Mouse (Mus musculus) right cerebral cortex, adult 18-20 months (tissue): ENCODE data around the gene Mtmr4.
A peak's percentile ranks its signal among the peaks of the same experiment; 100 is the strongest.

Experiments
- DNase-seq: peaks from one replicate; pipeline ENCODE4 v3.0.0; 2022; ENCODE audit warnings: mixed read lengths

The Mtmr4 gene

DNA sequence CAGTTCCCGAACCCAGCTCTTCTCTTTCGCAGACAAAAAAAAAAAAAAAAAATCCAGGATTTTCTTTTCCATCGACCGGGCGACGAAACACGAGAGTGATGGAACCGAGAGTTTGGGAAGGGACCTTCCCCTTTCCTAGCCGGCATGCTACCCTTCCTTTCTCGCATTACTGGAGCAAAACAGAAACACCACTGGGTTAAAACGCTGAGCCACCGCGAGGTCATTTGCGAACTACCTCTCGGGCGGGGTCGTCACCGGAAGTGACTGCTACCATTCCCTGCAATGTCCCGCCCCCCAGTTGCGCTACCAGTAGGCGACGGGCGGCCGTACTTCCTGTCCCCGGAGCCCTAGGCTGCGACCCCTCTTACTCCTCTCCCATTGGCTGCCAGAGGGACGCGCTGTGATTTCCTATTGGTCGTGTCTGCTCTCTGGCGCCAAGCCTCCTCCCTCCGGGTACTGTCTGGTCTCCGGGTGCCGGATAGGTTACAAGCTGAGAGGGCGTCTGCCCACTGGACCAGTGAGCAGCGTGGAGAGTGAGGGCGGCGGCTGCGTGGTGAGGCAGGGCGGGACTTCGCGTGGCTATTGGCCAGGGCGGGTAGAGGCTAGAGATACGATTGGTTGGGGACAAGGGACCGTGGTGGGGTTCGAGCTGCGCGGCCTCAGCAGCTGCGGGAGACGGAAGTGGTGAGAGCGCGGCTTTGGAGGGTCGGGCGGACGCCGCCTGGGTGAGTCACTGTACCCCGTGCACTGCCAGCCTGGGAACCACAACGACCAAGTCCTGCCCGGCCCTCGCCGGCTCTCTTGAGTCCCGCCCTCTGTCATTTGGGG is at the start of gene Mtmr4:
TSS of gene Mtmr4 (plus strand) at position 637 of the 828 bp plus-strand sequence.
- peak; percentile 100 for DNase-seq

DNA sequence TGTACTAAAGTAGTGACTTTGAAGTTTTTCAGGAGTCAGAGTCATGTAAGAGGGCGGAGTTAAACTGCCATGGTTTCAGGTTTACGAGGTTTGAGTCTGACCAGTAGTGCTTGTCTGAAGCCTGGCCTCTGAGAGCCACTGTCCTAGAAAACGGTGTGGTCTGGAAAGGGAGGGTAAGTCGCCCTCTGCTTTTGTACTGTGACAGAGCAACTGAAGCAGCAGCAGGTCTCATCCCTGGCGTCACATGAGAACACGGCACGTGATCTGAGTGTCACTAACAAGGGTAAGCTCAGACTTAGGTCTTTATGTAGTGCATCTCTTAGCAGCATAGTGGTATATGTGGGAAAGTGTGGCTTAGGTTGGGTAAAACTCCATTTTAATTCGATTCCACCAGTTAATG is 49.7 kb upstream of the Mtmr4 start:
- DNase-seq, result no peak

DNA sequence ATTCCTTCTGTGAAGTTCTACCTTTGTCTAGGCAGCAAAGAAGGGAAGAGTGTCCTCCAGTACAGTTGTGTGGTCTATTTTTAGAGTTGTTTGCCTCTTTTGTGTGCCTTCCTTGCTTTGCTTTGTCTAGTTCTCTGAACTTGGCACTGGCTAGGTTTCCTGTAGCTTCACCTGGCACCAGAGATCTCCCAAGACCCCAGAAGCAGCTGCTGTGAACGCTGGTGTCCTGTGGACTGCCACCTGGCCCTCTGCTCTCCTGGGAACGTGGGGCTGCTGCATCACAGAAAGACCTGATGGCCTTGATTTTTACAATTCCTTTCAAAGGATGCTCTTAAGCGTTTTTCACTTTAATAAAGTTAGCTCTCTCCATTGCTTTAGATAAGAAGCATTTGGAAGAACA is 49.1 kb upstream of the Mtmr4 start:
- DNase-seq, result no peak

DNA sequence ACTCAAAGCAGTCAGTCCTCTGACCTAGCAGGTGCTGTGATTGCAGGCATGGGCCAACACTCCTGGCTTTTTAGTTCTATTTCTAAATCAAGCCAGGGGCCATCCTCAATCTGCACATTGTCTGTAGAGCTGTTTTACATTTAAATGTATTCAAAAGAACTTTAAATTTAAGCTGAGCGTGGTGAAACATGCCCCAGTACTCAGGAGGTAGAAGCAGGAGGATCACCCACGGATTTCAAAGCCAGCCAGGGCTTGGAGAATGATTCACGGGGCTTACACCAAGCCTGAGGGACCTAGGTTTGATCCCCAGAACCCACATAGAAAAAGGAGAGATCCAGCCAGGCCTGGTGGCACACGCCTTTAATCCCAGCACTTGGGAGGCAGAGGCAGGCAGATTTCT is 38.6 kb upstream of the Mtmr4 start:
- peak; percentile 33 for DNase-seq

DNA sequence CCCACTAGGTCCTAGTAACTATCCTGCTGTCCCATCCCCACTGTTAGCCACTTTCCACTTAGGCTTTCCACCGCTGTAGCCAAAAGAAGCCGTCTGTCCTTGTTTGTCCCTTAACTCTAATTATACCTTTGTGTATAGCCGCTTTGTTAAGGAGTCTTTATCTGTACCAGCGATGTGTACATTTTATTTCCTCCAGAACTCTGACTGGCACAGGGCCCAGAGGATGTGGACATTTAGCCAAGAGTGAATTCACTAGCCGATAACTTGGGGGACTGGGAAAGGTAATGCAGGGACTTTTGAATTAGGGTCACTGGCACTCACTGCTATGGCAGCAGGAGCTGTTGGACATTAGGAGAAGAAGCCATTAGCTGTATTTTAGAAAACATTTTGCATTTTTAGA is 37.6 kb upstream of the Mtmr4 start:
- DNase-seq, result no peak

DNA sequence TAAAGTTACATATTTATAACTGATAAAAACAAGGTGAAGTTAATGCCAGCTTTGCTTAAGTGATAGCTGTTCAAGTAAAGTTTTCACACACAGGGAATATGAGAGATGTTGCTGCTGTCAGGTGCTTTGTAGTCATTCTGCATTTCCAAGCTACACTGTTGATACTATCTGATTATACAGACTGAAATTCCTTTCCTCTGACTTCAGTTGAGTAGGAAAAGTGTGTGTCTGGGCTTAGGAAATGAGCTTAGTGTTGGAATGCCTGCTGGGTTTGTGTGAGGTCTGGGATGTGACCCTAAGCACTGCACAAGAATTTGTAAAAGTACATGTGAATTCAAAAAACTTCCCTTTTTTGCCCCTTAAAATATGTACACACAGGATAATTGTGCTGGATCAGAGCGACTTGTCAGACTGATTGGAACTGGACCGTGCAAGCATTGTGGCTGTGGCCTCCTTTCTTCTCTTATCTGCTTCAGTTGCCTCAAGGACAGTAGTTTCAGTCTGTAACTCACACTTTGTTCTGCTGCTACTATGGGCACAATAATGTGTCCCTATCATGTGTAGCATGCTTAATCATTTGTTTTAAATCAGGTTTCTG is 36.8 kb upstream of the Mtmr4 start:
- no peak for DNase-seq

DNA sequence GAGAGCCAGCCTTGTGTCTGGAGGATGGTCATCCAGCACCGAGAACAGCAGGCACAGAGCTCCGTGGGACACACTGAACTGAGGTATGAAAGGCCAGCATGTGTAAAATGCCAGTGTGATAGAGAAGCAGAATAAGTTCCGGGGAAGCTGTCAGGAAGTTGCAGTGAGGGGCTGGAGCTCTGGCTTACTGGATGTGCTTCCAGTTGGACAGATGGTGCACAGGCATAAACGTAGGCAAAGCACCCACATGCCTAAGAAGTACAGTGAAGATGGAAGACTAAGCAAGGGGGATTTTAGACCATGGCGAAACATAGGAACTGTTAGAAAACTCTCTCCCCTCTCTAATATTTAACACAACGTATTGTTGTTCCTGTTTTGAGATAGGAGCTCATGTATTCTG is 30.8 kb upstream of the Mtmr4 start:
- DNase-seq, result no peak

DNA sequence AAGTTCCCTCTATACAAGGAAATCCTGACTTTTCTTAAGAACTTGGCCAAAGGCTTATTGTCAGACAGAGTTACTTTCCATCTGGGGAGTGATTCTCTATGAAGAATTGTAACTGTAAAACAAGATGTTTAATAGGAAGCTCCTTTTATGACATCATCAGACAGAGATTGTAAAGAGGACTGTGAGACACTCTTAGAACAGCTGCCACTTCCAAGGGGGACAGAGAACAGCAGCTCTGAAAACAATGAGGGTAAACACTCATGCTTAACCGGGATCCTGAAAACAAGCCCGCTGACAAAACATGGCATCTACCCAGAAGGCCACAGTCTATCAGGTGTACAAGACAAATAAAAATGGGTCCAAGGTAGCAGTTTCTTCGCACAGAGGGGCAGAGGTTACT is 25.5 kb upstream of the Mtmr4 start, which contains the start of gene Gm11492:
TSS of gene Gm11492 (plus strand) at position 153 of the 400 bp plus-strand sequence.
- no peak for DNase-seq

DNA sequence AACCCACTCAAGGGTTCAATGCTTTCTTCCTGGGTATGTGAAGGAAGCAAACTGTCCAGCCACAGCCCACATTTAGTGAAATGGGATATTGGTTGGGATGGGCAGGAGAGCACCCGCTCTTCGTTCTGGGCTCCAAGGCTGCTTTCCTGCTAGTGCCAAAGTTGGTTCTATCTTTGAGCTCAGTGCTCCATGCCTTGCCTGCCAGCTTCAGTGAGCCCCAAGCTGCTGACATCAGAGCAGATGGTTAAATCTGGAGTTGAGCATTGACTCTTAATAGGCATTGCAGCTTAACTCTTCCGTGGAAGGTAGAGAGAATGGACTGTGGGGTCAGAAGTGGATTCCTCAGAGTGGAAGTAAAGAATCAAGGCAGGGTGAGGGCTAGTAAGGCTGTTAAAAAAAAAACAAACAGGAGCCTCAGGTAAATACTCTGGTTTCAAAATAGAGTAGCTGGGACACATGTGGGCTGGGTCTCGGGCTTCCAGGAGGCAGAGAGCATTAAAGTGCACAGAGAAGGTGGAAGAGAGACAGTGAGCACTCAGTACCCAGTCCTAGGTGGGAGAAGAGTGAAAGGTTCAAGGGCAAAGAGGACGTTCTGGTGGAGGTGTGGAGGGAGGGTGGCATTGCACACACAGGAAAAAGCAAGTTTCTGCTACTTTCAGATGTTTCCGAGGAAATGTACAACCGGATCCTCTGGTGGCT is 23.6 kb upstream of the Mtmr4 start, which contains the start of gene Sept4:
TSS of gene Sept4 (plus strand) at position 649 of the 699 bp plus-strand sequence.
- DNase-seq, result no peak

DNA sequence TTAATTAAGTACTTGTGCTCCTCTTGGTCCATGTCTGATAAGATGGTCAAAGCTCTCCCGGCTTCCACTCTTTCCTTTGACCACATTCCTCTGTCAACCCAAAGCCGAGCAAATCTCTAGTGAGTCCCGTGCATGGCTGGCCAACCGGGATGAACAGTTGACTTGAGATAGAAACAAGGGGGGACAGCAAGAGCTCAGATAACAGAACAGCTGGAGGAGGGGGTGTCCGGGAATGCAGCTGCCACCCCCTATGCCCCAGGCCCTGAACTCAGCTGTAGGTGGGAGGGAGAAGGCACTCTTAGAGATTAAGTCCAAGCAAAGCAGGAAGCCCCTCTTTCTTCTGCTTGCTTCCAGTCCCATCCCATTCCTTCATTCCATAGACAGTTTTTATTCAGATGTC is 21.2 kb upstream of the Mtmr4 start:
- DNase-seq, result no peak

DNA sequence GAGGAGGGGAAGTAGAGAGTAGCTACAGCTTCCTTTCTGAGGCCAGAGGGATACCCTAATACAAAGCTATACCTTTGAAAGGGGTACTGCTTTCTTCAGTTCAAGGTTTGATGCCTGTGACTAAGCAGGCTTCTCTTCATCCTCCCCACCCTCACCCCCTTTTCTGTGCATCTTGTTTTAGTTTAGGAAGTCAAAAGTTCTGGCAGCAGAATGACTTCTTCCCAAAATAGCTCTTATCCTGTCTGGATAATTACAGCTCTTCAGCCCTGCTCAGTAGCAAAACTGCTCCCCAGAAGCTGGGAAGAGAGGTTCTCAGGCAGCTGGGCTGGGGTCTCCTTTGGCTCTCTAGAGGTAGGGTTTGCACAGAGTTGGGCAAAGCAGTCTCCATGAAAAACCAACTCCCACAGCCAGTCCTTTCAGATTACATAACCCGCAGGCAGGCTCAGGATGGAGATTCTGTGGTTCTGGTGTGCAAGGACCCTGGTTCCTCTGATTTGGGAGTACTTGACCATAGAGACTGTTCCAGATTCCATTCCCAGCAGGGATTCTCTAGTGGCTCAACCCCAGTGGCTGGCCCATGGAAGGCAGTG is 20.5 kb upstream of the Mtmr4 start:
- DNase-seq, result no peak

DNA sequence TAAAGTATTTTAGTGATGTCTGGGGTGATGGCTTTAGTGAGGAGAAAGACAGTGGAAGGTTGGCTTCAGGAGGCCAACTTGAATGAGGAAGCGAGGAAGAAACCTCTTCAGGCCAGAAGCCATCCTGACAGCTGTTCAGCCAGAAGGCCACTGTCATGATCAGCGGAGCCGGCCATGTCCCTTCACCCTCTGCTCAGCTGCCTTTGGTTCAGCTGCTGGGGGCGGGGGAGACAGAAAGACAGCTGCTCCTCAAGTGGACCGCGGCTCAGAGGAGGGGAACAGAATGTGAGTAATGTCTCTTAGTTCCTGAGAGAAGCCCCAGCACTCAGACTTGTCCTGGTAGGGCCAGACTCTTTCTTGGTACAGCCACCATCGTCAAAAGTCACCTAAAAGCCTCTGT is 18.2 kb upstream of the Mtmr4 start:
- DNase-seq, result no peak

DNA sequence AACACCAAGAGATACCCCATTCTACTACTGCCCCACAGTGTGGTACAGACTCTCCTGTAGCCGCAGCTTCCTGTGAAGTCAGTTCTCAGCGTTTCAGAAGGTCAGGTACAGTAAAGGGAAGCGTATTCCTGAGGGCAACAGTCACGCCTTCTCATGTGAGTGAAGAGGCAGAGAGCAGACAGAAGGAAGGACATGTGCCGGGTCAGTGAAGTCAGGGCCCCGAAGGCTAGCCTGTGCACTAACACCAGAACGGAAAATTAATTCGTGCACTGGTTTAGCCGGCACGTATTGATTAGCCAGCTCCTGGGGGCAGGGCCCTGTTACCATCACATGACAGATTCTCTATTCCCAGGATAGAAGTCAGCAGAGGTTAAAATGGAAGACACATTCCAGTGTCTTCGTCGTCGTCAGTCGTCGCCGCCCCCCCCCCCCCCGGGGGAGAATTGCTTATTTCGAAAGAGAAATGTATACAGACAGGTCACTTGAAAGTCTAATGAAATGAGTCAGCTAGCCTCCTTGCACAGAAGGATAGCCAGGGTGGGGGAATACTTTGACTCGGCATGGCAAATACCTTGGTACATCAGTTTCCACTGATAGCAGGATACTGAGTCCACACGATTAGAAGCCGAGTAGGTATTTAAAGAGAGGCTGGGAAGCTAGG is 17.3 kb upstream of the Mtmr4 start:
- DNase-seq, result no peak

DNA sequence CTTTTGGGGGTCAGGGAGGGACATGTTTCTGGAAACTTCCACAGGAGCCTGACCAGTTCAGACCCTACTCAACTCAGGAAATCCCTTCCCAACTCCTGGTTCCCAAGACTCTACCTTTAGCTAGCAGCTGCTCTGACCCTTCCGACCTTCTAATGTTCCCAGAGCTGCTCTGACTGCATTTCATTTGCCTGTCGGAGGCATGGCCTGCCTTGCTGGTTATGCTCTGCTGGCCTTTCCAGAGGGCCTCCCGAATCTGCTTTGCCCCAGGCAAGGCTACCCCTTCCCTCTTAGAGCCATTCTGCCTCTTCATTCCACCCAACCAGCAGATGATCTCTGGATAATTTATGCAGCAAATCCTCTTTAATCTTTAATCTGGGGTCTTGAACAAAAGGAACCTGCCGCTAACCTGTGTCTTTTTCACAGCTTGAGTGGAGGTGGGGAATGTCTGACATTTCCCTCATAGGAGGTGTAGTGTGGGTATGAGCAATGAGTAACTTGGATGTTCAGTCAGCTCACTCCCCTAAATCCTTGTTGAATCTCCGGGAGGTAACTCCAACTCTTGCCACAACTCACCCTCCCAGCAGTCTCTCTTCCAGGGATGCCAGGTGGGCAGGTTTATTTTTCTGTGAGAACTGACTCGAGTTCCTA is 14.2 kb upstream of the Mtmr4 start:
- DNase-seq, result peak; percentile 35

DNA sequence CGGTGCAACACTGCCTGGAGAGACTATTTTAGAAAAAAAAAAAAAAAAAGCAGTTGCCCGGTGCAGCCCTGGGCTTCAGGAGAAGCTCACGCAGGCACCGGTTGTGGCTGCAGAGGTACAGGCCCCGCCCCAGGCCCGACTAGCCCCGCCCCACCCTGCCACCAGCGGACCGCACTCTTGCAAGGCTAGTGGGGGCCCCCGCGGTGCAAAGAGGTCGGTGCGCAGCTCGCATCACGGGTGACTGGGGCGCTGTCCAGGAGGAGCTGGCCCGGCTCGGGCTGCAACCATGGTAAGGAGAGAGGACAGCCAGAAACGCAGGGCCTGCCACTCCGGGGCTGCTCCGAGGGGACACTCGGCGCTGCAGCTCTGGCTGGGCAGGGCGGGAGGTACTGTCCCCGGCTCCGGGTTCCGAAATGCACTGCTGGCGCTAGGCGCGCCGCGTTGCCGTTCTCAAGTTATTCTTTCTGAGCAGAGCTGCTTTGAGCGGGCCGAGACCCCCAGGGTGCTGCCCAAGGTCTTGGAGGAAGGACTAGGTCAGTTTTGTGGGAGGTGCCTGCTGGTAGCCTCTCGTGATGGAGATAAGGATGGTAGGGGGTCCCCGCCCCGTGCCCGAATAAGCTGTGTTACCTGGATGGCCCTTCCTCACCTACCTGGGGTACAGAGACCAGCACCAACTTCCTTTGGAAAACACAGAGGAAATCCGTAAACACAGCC is 13.6 kb upstream of the Mtmr4 start:
- DNase-seq, result peak; percentile 79

DNA sequence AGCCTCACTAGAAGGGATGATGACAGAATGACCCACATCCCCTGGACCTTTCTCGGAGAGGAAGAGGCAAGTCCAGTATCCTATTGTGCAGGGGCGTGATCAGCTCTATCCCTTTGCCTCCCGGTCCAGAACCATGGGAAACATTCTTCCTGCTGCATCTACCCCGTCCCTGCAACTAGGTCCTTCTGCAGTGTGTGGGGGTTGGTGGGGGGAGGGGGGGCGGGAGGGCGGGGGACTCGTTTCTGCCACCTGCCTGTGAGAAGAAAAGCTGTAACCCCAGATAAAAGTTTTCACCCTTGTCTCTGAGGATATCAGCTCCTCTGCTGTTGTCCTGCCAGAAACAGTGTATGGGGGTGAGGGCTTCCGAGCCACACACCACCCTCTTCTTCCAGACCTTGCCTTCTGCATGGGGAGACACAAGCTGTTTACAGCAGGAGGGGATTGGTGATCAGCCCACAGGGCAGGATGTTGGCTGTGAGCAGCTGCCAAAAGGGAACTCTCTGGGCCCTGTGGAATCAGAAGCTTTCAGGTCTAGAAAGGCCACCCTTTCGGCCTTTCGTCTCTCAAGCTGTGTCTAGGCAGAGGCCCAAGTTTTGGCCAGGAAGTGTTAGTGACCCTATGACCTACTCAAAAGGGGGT is 12.9 kb upstream of the Mtmr4 start:
- no peak for DNase-seq

DNA sequence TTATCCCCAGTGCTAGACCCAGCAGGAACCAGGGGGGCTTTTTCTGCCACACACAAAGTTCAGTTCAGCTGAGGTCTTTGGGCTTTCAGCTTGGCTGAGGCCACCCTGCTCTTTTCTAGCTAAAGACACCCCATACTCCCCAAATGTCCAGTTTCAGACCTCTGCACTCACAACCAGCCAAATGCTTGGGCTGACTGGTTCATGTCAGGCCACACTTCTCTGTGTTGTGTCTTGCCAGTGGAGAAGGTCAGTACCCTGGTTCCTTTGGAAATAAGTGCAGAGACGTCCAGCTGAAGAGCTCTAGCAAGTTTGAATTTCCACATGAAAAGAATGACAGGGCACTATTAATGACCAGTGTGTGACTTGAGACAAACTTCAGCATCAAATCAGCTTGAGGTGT is 12.2 kb upstream of the Mtmr4 start:
- no peak for DNase-seq

DNA sequence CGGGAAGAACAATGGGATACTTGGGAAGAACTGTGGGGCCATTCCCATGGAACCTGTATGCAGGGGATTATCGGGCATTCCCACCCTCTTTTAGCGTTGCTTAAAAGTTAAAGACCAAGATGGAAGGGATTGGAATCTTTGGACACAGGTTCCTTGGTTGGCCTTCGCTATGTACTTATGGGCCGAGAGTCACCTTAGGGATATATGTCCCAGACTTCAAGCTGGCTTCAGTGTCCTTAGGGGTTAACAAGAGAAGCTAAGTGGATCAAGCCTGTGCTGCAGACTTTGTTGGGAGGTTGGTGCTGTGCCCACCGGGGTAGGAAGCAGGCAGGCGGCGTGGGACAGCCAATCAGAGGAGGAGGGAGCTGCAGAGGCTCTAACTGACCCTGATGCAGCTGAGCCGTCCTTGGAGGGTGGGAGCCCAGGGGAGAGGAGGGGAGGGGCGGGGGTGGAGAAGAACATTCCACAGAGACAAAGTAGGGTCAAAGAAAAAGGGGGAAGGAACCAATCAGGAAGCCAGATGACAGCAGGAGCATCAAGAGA is 11.3 kb upstream of the Mtmr4 start:
- no peak for DNase-seq

DNA sequence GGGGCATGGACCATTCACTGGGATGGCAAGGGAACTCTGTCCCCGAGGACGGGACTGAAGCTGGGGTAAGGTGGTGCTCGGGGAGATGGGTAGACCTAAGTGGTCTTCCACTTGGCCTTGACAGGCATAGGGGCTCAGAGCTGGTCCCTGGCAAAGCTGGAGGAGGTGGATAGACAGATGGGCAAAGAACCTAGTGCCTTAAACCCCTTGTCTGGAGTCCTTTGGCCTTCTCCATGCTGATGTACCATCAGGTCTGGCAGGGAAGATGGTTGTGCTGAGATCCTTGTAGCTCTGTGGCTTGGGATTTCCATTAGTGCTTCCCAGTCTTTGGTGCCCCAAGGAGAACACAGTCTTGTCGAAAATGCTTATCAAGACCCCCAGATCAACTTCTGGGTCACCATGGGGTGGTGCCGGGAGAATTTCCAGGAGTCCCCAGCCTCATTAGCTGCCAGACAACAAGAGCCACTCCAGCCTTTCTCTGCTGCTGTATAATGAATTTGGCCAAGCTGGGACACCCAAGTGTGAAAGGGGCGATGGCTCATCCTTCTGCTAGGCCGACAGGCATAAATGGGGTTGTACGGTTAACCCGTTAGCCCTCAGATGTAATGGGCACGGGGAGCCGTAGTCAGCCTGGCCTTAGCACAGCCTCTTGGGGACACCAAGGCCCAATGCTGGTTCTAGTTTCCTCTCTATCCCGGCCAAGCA is 10.6 kb upstream of the Mtmr4 start:
- no peak for DNase-seq
